Mouse (Mus musculus): ENCODE data around the gene C2cd5.
"Not testable (repeated sequence)": the region's sequence is repeated elsewhere in the genome, so short reads cannot be mapped to it uniquely, and the experiment has no call there.

Gene C2cd5
- long read RNA-seq, experiment 1, partial matches to known transcripts: 0 of 1 reads
- long read RNA-seq, experiment 1, other reads (novel, unspliced or antisense): 1 of 1 reads
- long read RNA-seq, experiment 2, partial matches to known transcripts: 0 of 2 reads
- long read RNA-seq, experiment 2, other reads (novel, unspliced or antisense): 2 of 2 reads

GRCm38 (mm10) chr6:143099681-143100382 lies at the start of gene C2cd5:
C2cd5 (minus strand) TSS chr6:143100141.
- intact Hi-C loops (cut with DNase I): loop anchor here (5.0 kb wide), 1 partner anchor 77 kb away; no protein-coding TSS in a partner anchor

GRCm38 (mm10) chr6:143148868-143149267 lies 48.9 kb upstream of the C2cd5 start:
- intact Hi-C loops (cut with DNase I): no loop called here

- intact Hi-C loops (cut with DNase I): no loop called here
Observed at GRCm38 (mm10) chr6:143146756-143147155, 46.8 kb upstream of the C2cd5 start.

- intact Hi-C loops (cut with DNase I): no loop called here
Observed at GRCm38 (mm10) chr6:143145051-143145450, 45.1 kb upstream of the C2cd5 start.

- intact Hi-C loops (cut with DNase I): no loop called here
Observed at GRCm38 (mm10) chr6:143144556-143144955, 44.6 kb upstream of the C2cd5 start.

- intact Hi-C loops (cut with DNase I): no loop called here
Observed at GRCm38 (mm10) chr6:143143775-143144273, 43.9 kb upstream of the C2cd5 start.

GRCm38 (mm10) chr6:143143321-143143720 lies 43.4 kb upstream of the C2cd5 start:
- intact Hi-C loops (cut with DNase I): no loop called here

GRCm38 (mm10) chr6:143142861-143143260 lies 42.9 kb upstream of the C2cd5 start:
- intact Hi-C loops (cut with DNase I): no loop called here

GRCm38 (mm10) chr6:143141624-143142592 lies 42.0 kb upstream of the C2cd5 start:
- intact Hi-C loops (cut with DNase I): not testable (repeated sequence)

- intact Hi-C loops (cut with DNase I): no loop called here
Observed at GRCm38 (mm10) chr6:143140884-143141283, 40.9 kb upstream of the C2cd5 start.

- intact Hi-C loops (cut with DNase I): no loop called here
Observed at GRCm38 (mm10) chr6:143139417-143139816, 39.5 kb upstream of the C2cd5 start.

GRCm38 (mm10) chr6:143137341-143137740 lies 37.4 kb upstream of the C2cd5 start:
- intact Hi-C loops (cut with DNase I): no loop called here

GRCm38 (mm10) chr6:143136688-143137087 lies 36.7 kb upstream of the C2cd5 start:
- intact Hi-C loops (cut with DNase I): no loop called here

- intact Hi-C loops (cut with DNase I): no loop called here
Observed at GRCm38 (mm10) chr6:143135097-143135496, 35.2 kb upstream of the C2cd5 start.

GRCm38 (mm10) chr6:143133150-143133549 lies 33.2 kb upstream of the C2cd5 start:
- intact Hi-C loops (cut with DNase I): no loop called here

GRCm38 (mm10) chr6:143131895-143132652 lies 32.1 kb upstream of the C2cd5 start:
- intact Hi-C loops (cut with DNase I): no loop called here

GRCm38 (mm10) chr6:143130411-143130810 lies 30.5 kb upstream of the C2cd5 start:
- intact Hi-C loops (cut with DNase I): no loop called here

- intact Hi-C loops (cut with DNase I): no loop called here
Observed at GRCm38 (mm10) chr6:143129952-143130351, 30.0 kb upstream of the C2cd5 start.

GRCm38 (mm10) chr6:143129466-143129865 lies 29.5 kb upstream of the C2cd5 start:
- intact Hi-C loops (cut with DNase I): no loop called here

- intact Hi-C loops (cut with DNase I): no loop called here
Observed at GRCm38 (mm10) chr6:143125721-143126120, 25.8 kb upstream of the C2cd5 start.

- intact Hi-C loops (cut with DNase I): no loop called here
Observed at GRCm38 (mm10) chr6:143119325-143119724, 19.4 kb upstream of the C2cd5 start.

Measured in adrenal gland (tissue).